Mouse (Mus musculus): ENCODE measurements around the gene Gm10392.

- TF ChIP-seq EP300 (IDR thresholded peaks at IDR 0.05; ENCODE audit: low read depth in 1 of 2, low read length in 2 of 2) (no peak), CTCF (IDR thresholded peaks at IDR 0.05 in 2 of 3, conservative IDR thresholded peaks at IDR 0.05 in 1 of 3; ENCODE audit: control insufficient read depth in 1 of 3, insufficient read depth in 1 of 3, low read depth in 2 of 3, low read length in 3 of 3, poor library complexity in 1 of 3, severe bottlenecking in 1 of 3) (peak in 1 of 3 experiments; percentile 3; a peak in 1 of 6 replicates), RAD21 (IDR thresholded peaks at IDR 0.05; ENCODE audit: low read depth, low read length) (no peak), POLR2A (IDR thresholded peaks at IDR 0.05; ENCODE audit: control insufficient read depth in 1 of 2, insufficient read depth in 1 of 2, low read depth in 1 of 2, low read length in 2 of 2, poor library complexity in 1 of 2) (0 out of 4 replicates have a peak, but pooled peaks of 1 of the 2 experiments have one; percentile 9), SMC3 (IDR thresholded peaks at IDR 0.05; ENCODE audit: low read depth, low read length) (no peak)
These were observed 30.0 kb downstream of the Gm10392 start for GRCm38 (mm10) chr11:77488771-77489581.
